Mouse (Mus musculus): ENCODE data around the gene Kif6. TPM values are rescaled to one million over a fixed set of nuclear protein-coding genes. Genes with fewer than 3 reads are reported as not detected.

Kif6 gene
- polyA plus RNA-seq, 2 experiments: 1.1 TPM

- Histone ChIP-seq H3K9ac (ENCODE audit: low read depth, low read length, severe bottlenecking) (no peak overlapping the region), H3K4me1 (ENCODE audit: control insufficient read depth, insufficient read depth, low read length) (peaks cover 10% of the 10 kb centered on the region; the same call in 1 of the 2 replicates), H3K27ac (replicated peaks; ENCODE audit: low read depth, low read length) (no peak overlapping the region), H3K4me2 (replicated peaks; ENCODE audit: low read depth, low read length, severe bottlenecking) (no peak overlapping the region), H3K27me3 (ENCODE audit: control insufficient read depth, insufficient read depth, low read length) (no peaks in the 10 kb centered on the region), H3K4me3 (replicated peaks; ENCODE audit: low read length) (no peak overlapping the region), H3K36me3 (ENCODE audit: control insufficient read depth, insufficient read depth, low read length) (no peaks in the 10 kb centered on the region), H3K9me3 (ENCODE audit: control insufficient read depth, low read length) (no peaks in the 10 kb centered on the region)
- WGBS: 61% methylated on average over 3 of the region's 3 CpGs
- TF ChIP-seq POLR2A (IDR thresholded peaks at IDR 0.05; ENCODE audit: borderline replicate concordance, extremely low read depth, insufficient read depth, insufficient read length): no peak
- no peak for ATAC-seq (ENCODE audit: low FRiP score, low read depth)
- no peak for DNase-seq (ENCODE audit: low spot score)
Measured at GRCm38 (mm10) chr17:49851210-49851609, 236.3 kb downstream of the Kif6 start.

- H3K27ac ChIP-seq (replicated peaks; ENCODE audit: low read depth, low read length): no peak overlapping the region
- no peaks in the 10 kb centered on the region for H3K27me3 ChIP-seq (ENCODE audit: control insufficient read depth, insufficient read depth, low read length)
- TF ChIP-seq POLR2A (IDR thresholded peaks at IDR 0.05; ENCODE audit: borderline replicate concordance, extremely low read depth, insufficient read depth, insufficient read length): no peak
- DNase-seq (ENCODE audit: low spot score) (no peak), ATAC-seq (ENCODE audit: low FRiP score, low read depth) (no peak)
- no peak overlapping the region for H3K4me2 ChIP-seq (replicated peaks; ENCODE audit: low read depth, low read length, severe bottlenecking)
- 72% methylated on average over 3 of the region's 3 CpGs for WGBS
- no peak overlapping the region for H3K9ac ChIP-seq (ENCODE audit: low read depth, low read length, severe bottlenecking)
- no peaks in the 10 kb centered on the region for H3K36me3 ChIP-seq (ENCODE audit: control insufficient read depth, insufficient read depth, low read length)
- peaks cover 10% of the 10 kb centered on the region; the same call in 1 of the 2 replicates for H3K4me1 ChIP-seq (ENCODE audit: control insufficient read depth, insufficient read depth, low read length)
- H3K4me3 ChIP-seq (replicated peaks; ENCODE audit: low read length): no peak overlapping the region
- H3K9me3 ChIP-seq (ENCODE audit: control insufficient read depth, low read length): no peaks in the 10 kb centered on the region
Measured at GRCm38 (mm10) chr17:49852183-49852582, 237.2 kb downstream of the Kif6 start.

- 22% methylated on average over 4 of the region's 4 CpGs for WGBS
- peaks cover 10% of the 10 kb centered on the region; the same call in 1 of the 2 replicates for H3K4me1 ChIP-seq (ENCODE audit: control insufficient read depth, insufficient read depth, low read length)
- DNase-seq (ENCODE audit: low spot score): no peak
- no peaks in the 10 kb centered on the region for H3K27me3 ChIP-seq (ENCODE audit: control insufficient read depth, insufficient read depth, low read length)
- no peak for TF ChIP-seq POLR2A (IDR thresholded peaks at IDR 0.05; ENCODE audit: borderline replicate concordance, extremely low read depth, insufficient read depth, insufficient read length)
- H3K9me3 ChIP-seq (ENCODE audit: control insufficient read depth, low read length): no peaks in the 10 kb centered on the region
- no peaks in the 10 kb centered on the region for H3K36me3 ChIP-seq (ENCODE audit: control insufficient read depth, insufficient read depth, low read length)
- H3K4me2 ChIP-seq (replicated peaks; ENCODE audit: low read depth, low read length, severe bottlenecking): no peak overlapping the region
- no peak overlapping the region for H3K4me3 ChIP-seq (replicated peaks; ENCODE audit: low read length)
- no peak for ATAC-seq (ENCODE audit: low FRiP score, low read depth)
- H3K9ac ChIP-seq (ENCODE audit: low read depth, low read length, severe bottlenecking): no peak overlapping the region
- no peak overlapping the region for H3K27ac ChIP-seq (replicated peaks; ENCODE audit: low read depth, low read length)
Measured at GRCm38 (mm10) chr17:49855785-49856184, 240.8 kb downstream of the Kif6 start.

GRCm38 (mm10) chr17:49860057-49860816, 245.3 kb downstream of the Kif6 start:
- Histone ChIP-seq H3K27me3 (ENCODE audit: control insufficient read depth, insufficient read depth, low read length) (no peaks in the 10 kb centered on the region), H3K4me2 (replicated peaks; ENCODE audit: low read depth, low read length, severe bottlenecking) (no peak overlapping the region), H3K4me1 (ENCODE audit: control insufficient read depth, insufficient read depth, low read length) (peaks cover 7% of the 10 kb centered on the region; the same call in 1 of the 2 replicates), H3K36me3 (ENCODE audit: control insufficient read depth, insufficient read depth, low read length) (no peaks in the 10 kb centered on the region), H3K27ac (replicated peaks; ENCODE audit: low read depth, low read length) (no peak overlapping the region), H3K4me3 (replicated peaks; ENCODE audit: low read length) (no peak overlapping the region), H3K9me3 (ENCODE audit: control insufficient read depth, low read length) (no peaks in the 10 kb centered on the region), H3K9ac (ENCODE audit: low read depth, low read length, severe bottlenecking) (no peak overlapping the region)
- ATAC-seq (ENCODE audit: low FRiP score, low read depth) (no peak), DNase-seq (ENCODE audit: low spot score) (no peak)
- no peak for TF ChIP-seq POLR2A (IDR thresholded peaks at IDR 0.05; ENCODE audit: borderline replicate concordance, extremely low read depth, insufficient read depth, insufficient read length)
- 88% methylated on average over 10 of the region's 10 CpGs for WGBS

- no peak for ATAC-seq (ENCODE audit: low FRiP score, low read depth)
- TF ChIP-seq POLR2A (IDR thresholded peaks at IDR 0.05; ENCODE audit: borderline replicate concordance, extremely low read depth, insufficient read depth, insufficient read length): no peak
- Histone ChIP-seq H3K4me1 (ENCODE audit: control insufficient read depth, insufficient read depth, low read length) (0 out of 2 replicates have a peak, but pooled peaks cover 6% of the 10 kb centered on the region), H3K27ac (replicated peaks; ENCODE audit: low read depth, low read length) (0 out of 2 replicates have a peak overlapping the region, but pooled peaks have one; percentile 2), H3K36me3 (ENCODE audit: control insufficient read depth, insufficient read depth, low read length) (no peaks in the 10 kb centered on the region), H3K9me3 (ENCODE audit: control insufficient read depth, low read length) (no peaks in the 10 kb centered on the region), H3K27me3 (ENCODE audit: control insufficient read depth, insufficient read depth, low read length) (no peaks in the 10 kb centered on the region), H3K4me3 (replicated peaks; ENCODE audit: low read length) (no peak overlapping the region), H3K4me2 (replicated peaks; ENCODE audit: low read depth, low read length, severe bottlenecking) (no peak overlapping the region), H3K9ac (ENCODE audit: low read depth, low read length, severe bottlenecking) (no peak overlapping the region)
- no peak for DNase-seq (ENCODE audit: low spot score)
- WGBS: 61% methylated on average over 5 of the region's 5 CpGs
Measured at GRCm38 (mm10) chr17:49863597-49863996, 248.7 kb downstream of the Kif6 start.
